Mouse (Mus musculus): ENCODE data around the gene Coro2a.

DNA sequence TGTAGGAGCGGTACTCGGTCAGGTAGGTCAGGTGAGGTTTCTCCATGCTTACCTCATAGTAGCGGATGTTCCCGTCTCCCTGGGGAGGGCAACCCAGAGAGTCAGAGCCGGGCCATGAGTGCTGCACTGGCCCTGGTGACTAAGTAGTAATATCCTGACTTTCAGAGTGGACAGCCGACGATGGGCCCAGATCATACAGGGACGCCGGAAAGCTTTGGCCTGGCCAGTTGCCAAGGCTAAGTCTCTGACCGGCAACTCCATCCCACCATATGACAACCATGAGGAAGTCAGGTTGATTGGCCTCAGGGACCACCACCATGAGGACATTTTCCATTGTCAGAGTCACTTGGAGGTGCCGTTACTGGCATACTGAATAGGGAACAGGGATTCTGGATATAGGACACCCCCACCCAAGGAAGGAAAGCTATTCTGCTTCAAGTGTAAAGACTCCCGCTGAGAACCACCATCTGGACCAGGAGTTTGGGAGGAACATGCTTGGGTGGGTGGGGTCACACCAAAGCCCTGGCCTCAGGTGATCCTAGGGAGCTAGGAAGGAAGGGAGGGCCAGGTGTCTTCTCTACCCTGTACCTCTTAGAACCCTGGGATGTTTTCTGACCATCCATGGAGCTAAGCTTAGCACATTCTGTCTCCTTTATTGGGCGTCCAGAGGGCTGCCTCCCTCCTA lies 58.5 kb downstream of the Coro2a start:
- TF ChIP-seq CTCF (IDR thresholded peaks at IDR 0.05; ENCODE audit: control insufficient read depth, insufficient read depth, low read length) (no peak), POLR2A (IDR thresholded peaks at IDR 0.05; ENCODE audit: borderline replicate concordance, control insufficient read depth, low read depth, low read length) (no peak)

Measured in bone marrow, adult 2 months (tissue).